Mouse (Mus musculus) brain, embryonic 14.5 days (tissue): ENCODE measurements at regions not wholly inside any gene's neighbourhood (a gene's known extent, or its start where the extent isn't known, plus 50 kb on each side); places are given as distances from the start of the nearest gene placed in this dataset.
"Not testable (repeated sequence)": the region's sequence is repeated elsewhere in the genome, so short reads cannot be mapped to it uniquely, and the experiment has no call there.

Experiments used
- DNase-seq: peaks from one replicate; pipeline ENCODE4 v3.0.0-alpha.2; 2011; ENCODE audit warnings: low read depth
- CTCF ChIP-seq: fragments of 200-500 bp; IDR thresholded peaks from 2 replicates; pipeline ENCODE4 v1.5.1; 2012; ENCODE audit warnings: inconsistent platforms, mild to moderate bottlenecking, moderate library complexity, borderline replicate concordance; ENCODE audit not compliant: insufficient read depth, insufficient read length; ENCODE audit errors: extremely low read depth
- POLR2A ChIP-seq: fragments of 200-500 bp; IDR thresholded peaks from 2 replicates; pipeline ENCODE4 v1.6.1; 2012; ENCODE audit warnings: mild to moderate bottlenecking, inconsistent platforms, borderline replicate concordance; ENCODE audit not compliant: poor library complexity, insufficient read depth, insufficient read length, severe bottlenecking; ENCODE audit errors: extremely low read depth

DNA sequence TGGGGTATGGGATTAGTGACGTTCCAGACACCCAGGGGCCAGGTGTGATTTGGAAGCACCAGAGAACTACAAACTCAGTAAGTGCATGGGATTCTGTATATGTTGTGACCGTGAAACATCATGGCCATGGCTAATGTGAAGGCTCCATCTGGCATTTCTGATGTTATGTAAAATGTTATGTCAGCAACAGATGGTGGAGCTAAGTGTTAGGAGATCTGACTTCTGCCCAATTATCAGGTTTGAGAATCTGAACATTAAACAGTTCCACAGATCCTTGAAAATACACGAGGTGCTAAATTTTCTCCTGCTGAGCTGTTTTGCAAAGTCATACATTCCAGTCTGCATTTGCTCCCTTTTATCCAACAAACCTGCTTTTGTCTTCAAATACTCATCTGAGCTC, 223.6 kb upstream of the Egfl6 start:
- DNase-seq, result peak; percentile 79
- TF ChIP-seq POLR2A (no peak), CTCF (no peak)

DNA sequence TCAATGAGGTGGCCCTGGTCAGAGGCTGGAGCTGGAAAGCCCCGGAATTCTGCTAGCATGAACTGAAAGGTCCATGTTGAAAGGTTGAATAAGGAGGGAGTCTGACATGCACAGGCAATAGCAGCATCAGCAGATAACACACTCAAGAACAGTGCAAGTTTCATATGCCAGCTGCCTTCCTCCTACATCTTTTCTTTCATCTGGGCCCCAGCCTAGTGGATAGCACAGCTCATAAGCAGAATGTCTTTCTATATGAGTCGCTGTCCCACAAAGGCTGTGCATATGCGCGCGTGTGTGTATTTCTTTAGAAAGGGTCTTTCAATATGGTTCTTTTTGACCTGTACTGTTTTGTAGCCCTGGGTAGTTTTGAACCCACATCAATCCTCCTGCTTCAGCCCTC, 222.7 kb upstream of the Egfl6 start:
- DNase-seq, result no peak
- TF ChIP-seq POLR2A (no peak), CTCF (no peak)

DNA sequence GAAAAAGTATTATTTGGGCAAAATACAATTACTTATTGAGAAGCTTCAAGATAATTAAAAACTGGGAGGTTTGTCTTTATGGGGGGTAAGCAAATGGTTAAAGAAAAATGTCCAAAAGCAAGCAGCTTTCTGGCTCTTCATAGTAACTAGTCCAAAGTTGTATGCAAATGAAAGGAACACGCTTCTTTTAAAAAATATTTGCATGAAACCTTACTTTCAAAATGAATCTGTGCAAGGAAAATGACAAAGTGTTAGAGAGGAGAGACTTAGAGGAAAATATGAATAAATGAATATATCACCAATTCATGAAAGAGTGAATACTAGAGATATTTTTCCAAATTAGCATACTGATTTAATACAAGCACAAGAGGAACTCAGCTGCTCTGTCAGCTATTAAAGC, 220.4 kb upstream of the Egfl6 start:
- peak; percentile 41 for DNase-seq
- no peak for TF ChIP-seq POLR2A
- TF ChIP-seq CTCF, result no peak

DNA sequence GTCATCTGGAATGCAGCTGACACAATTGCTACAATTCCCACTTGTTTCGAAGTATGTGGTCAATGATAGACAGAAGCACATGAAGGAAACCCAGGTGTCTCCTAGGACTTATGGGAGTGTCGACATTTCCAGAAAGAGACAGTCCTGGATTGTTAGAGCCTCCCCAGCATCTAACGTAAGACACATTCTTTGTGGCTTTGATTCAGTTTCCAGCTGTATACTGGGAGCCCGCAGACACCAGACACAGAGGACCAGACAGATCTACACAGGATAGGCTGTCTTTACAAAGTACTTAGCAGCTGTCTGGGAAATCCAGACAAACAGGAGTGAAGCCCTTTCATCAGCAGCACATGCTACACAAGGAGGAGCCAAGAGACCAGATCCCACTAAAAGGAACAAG, 220.0 kb upstream of the Egfl6 start:
- TF ChIP-seq CTCF (no peak), POLR2A (no peak)
- peak; percentile 76 for DNase-seq

DNA sequence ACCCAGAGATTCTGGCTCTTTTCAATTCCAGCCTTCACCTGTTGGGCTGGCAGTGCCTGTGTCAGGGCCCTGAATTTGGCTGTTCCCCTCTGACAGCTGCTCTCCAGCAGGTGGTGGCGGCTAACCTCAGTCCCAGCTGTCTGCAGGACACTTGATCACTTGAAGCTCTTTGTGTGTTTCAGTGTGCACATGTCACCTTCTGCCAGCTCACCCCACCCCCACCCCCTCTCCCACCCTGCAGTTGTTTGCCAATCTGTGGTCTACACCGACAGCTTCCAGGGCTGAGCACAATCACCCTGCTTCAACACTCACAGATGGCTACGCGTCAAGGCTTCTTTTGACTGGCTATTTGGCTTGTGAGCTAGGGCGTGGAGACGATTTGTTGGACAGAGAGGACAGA, 217.7 kb upstream of the Egfl6 start:
- no peak for TF ChIP-seq POLR2A
- no peak for TF ChIP-seq CTCF

DNA sequence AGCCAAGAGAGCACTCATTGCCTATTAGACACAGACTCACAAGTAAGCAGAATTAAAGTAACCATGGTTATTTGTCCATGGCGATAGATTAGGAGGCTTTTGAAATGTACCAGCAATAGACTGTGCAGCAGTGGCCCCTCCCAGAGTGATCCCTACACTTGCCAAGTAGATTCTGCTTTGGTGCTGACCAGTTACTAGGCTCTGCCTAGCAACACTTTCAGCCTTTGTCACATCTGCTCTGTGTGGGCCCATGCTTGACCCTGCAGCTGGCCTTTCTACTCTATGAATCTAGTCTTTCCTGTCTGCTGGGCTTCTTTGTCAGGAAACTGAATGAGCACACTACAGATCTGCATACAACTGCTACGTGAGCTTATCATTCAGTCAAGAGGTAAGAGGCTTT, 215.5 kb upstream of the Egfl6 start:
- DNase-seq, result peak; percentile 54
- TF ChIP-seq CTCF, result no peak
- no peak for TF ChIP-seq POLR2A

More for the DNA sequence above, 217.7 kb upstream of the Egfl6 start:
- DNase-seq, result peak; percentile 88

DNA sequence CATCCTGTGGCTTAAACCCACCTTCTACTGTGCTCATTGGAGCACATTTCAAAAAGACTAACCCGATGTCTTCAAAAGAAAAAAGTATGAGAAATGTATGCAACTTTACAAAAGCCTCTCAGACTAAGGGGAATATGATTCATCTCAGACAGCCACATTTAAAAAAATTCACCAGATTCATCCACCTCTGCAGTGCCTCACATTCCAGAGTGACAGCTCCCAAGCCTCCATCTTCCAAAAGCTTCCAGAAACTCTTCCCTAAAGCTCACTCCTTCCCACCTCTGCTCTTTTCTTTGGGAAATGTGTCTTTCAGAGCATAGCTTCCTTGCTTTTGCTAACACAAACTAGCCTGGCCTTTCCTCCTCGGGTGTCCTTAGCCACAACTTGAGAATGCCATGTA, 210.1 kb upstream of the Egfl6 start:
- DNase-seq, result no peak
- TF ChIP-seq CTCF (no peak), POLR2A (no peak)

DNA sequence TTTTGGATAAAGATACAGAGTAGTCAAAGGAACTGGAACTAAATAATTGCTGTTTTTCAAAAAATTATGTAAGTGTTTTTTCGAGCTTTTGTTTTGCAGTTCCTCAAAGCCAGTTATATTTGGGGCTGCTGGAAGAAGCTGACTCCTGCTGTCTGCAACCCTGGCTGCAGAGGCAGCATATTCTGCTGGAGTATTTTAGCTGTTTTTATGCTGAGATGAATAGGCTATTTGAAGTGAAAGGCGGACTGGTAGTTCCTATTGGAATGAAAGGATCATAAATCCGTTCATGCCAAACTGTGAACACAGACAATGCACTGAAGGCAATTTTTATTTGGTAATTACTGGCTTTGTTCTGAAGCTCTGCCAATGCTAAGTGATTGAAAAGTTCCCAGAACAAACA, 203.5 kb upstream of the Egfl6 start:
- TF ChIP-seq CTCF (no peak), POLR2A (no peak)
- DNase-seq, result peak; percentile 62

DNA sequence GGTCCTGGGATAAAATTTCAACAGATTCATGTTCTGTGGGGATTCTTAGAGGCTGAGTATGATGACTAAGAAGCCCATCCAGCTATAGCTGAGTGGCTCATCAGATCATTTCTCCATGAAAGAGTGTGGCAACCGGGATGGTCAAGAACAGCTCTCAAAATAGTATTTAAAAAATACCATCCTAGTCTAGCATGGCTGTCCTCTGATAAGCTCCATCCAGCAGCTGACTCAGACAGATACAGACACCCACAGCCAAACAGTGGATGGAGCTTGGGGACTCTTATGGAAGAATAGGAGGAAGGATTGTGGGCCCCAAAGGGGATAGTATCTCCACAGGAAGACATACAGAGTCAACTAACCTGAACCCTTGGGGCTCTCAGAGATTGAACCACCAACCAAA, 201.6 kb upstream of the Egfl6 start:
- not testable (repeated sequence) for DNase-seq

DNA sequence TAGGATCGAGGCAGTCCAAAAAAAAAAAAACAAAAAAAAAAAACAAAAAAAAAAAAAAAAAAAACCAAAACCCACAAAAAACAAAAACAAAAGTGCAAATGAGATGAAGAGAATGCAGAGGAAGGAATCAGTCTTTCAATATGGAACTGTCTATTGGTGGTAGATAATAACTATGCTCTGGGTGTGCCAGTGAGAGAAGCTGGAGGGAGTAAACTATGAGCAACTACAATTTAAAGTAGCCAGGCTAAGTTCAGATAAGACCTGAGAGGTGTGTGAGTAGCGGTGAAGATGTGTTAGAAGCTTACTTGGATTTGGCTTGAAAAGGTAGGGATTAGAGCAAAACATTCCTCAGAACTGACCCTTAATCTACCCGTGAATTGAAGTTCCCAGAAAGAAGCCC, 200.1 kb upstream of the Egfl6 start:
- no peak for DNase-seq
- no peak for TF ChIP-seq POLR2A
- no peak for TF ChIP-seq CTCF

DNA sequence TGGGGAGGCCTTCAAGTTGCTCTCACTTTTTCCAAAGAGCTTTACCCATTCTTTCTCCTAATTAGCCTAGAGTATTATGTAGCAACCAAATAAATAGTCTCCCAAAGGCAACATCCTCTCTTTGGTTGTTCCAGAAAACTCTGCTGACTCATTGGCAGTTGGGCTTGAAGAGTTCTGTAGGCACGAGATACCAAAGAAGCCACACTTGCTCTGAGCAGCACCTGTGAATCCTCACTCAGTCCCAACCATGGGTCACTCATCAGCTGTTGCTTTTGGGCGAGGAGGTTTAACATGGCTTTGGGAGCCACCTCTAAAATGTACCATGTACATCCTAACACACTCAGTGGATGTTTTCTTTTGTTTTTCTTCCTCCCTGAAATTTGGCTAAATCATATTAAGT, 197.9 kb upstream of the Egfl6 start:
- TF ChIP-seq POLR2A (no peak), CTCF (no peak)

DNA sequence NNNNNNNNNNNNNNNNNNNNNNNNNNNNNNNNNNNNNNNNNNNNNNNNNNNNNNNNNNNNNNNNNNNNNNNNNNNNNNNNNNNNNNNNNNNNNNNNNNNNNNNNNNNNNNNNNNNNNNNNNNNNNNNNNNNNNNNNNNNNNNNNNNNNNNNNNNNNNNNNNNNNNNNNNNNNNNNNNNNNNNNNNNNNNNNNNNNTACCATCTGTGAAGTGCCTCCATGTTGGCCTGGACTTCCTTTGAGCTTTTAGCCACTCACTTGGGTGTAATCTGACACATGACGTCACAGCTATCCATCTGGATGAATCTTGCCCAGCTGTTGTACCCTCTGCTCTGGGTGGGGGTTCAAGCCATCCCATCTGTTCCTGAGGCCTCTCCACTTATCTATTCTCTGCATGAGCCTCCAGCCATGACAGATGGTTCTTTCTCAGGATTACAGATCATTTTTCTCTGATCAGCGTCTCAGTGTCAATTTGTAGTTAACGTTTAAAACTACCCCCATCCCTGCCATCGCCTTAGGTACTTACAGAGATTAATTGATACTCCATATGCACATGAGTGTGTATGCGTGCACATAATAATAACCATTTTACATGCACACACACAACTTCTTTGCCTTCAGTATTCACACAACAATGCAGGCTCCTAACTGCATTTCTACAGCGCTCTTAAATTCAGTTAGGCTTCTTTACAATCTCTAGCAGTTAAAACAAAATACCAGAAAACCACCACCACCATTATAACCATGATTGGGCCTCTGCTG, 194.0 kb upstream of the Egfl6 start:
- TF ChIP-seq CTCF (no peak), POLR2A (no peak)
- peak; percentile 81 for DNase-seq

More for the DNA sequence above, 197.9 kb upstream of the Egfl6 start:
- DNase-seq, result no peak

DNA sequence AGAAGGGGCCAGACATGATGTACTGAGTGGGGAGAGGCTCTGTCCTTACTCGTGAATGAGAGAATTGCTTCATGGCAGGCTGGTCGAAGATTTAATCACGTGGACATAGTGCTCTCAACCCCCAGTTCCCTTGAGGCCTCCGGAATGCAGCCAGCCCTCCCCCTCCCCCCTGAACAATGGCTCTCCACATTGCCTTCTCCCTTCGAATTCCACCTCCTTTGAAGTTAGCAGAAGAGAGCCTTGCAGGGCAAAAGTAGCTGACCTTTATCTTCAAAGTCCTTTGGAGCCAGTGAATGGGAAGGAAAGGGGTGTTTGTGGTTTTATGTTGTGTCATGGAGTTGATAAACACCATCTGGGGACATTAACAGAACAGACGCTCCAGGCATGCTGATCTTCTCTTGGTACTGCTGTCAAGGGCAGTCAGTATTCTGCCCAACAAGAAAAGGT, 187.9 kb upstream of the Egfl6 start:
- peak; percentile 55 for DNase-seq
- TF ChIP-seq CTCF (no peak), POLR2A (no peak)

DNA sequence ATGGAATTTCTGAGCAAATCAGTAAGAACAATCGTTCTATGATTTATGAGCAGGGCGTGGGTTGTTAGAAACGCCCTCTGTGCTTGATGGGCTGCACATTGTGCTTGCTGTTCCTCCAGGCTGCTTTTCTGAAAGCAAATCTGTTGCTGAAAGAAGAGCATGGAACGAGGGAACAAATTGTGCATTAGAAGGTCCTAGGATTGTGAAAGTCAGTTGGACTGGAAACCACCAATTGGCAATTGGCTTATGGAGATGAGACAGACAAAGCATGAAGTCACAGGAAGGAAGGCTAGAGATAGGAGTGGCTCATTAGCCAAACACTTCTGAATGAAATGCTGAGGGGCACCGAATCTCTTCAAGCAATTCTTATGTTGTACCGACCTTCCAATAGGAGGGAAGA, 181.5 kb upstream of the Egfl6 start:
- TF ChIP-seq POLR2A, result no peak
- DNase-seq, result no peak
